Mouse (Mus musculus) common myeloid progenitor, adult 5-6 weeks (primary cell): ENCODE measurements around the gene Cyp1a2. TPM values are rescaled to one million over a fixed set of nuclear protein-coding genes. Genes with fewer than 3 reads are reported as not detected.
"Not testable (repeated sequence)": the region's sequence is repeated elsewhere in the genome, so short reads cannot be mapped to it uniquely, and the experiment has no call there.

Source experiments
- ATAC-seq: replicated peaks from 2 replicates; pipeline ENCODE4 v1.8.0; 2016; ENCODE audit warnings: low read depth, mild to moderate bottlenecking, moderate TSS enrichment, inconsistent platforms; ENCODE audit not compliant: poor library complexity, severe bottlenecking
- total RNA-seq: library from RNA; stranded (forward); fragments of 200-1000, 187-1606 nt; gene quantifications from 2 replicates; pipeline ENCODE4 v1.2.3, GENCODE M21; 2017

The Cyp1a2 gene
- total RNA-seq, result not detected in 2 replicates

GRCm38 (mm10) chr9:57683520-57683919 is at the start of gene Cyp1a2:
Cyp1a2 (minus strand) TSS chr9:57683703.
- no peak for ATAC-seq

- no peak for ATAC-seq
These were observed 44.8 kb upstream of the Cyp1a2 start for GRCm38 (mm10) chr9:57728312-57728711.

DNA sequence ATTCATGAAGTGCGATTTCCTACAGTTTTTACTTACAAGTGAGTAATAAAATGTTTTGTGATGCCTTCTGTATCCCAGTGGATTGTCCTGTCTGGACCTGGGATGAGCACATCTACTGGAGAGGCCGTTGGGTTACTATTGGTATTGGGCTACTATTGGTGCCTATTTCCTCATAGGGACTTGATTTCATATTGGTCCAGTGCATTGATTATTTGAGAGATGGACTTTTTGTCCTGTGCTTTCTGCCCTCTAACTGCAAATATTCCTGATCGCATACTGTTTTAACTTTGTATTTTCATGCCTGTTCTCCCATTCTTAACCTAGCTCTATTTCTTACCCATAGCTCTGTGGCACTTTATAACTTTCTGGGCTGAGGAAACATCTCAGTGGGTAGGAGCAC is 41.2 kb upstream of the Cyp1a2 start:
- no peak for ATAC-seq

DNA sequence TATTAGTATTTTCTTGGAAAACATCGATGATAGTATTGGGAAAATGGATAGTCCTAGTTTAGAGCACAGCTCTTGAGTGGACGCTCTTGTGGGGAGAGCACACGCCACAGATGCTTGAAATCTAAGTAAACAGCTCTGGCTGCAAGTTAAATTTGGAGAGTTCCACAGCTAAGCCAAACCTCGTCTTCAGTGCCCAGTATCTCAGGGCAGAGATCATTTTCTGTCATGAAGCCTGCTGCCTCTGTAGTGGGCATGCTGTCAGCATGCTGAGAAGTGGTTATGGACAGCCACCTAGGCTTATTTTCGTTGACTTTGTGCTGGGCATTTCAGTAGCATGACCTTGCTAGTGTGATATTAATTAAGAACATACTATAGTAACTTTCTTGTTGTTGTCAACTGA is 40.3 kb upstream of the Cyp1a2 start:
- no peak for ATAC-seq

GRCm38 (mm10) chr9:57723315-57723715 is 39.8 kb upstream of the Cyp1a2 start:
- ATAC-seq, result peak; percentile 89

DNA sequence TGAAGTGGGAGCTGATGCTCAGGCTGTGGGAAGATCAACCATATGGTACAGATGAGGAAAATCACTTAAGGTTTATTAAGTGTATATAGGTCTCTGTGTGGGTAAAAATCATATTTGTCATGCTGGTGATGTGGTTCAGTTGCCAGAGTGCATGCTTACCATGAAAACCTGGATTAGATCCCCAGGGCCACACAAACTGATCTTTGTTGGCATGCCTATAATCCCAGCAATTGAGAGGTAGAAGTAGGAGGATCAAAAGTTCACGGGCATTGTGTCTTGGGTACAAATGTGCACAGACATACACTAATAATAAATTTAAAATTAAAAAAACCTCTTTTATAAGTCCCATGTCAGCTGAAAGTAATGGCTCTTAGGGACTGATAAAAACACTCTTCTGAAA is 38.9 kb upstream of the Cyp1a2 start:
- ATAC-seq, result no peak

- no peak for ATAC-seq
These were observed 37.2 kb upstream of the Cyp1a2 start for GRCm38 (mm10) chr9:57720736-57721135.

DNA sequence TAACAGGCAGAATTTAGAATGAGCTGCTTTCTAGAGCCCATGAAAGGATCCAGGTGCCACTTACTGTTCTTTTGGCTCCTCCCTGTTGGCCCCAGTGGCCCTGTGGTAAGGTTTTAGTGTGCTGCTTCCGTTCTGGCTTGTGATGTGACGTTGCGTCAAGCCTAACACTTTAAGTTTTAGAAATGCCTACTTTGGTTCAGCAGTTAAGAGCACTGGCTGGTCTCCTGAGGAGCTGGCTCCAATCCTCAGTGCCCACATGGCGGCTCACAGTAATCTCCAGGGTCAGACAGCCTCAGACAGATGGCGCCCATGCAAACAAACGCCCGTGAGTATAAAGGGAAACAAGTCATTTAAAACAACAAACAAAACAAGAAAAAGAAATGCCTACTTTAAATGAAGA is 34.9 kb upstream of the Cyp1a2 start:
- peak; percentile 46; the same call in 1 of the 2 replicates for ATAC-seq

DNA sequence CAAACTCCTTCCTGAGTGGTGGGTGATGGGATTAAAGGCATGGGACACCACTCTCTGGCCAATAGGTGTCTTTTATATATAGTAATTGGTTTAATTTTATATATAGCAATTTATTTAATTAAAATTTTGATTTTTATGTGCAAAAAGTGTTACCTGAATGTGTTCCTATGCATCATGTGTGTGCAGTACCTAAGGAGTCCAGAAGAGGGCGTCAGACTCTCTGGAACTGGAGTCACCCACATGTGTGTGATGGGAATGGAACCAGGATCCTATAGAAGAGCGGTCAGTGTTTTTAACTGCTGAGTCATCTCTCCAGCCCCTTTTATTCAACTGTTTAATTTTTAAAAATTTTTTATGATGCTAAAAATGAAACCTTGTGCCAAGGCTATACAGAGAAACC is 28.7 kb upstream of the Cyp1a2 start:
- no peak for ATAC-seq

DNA sequence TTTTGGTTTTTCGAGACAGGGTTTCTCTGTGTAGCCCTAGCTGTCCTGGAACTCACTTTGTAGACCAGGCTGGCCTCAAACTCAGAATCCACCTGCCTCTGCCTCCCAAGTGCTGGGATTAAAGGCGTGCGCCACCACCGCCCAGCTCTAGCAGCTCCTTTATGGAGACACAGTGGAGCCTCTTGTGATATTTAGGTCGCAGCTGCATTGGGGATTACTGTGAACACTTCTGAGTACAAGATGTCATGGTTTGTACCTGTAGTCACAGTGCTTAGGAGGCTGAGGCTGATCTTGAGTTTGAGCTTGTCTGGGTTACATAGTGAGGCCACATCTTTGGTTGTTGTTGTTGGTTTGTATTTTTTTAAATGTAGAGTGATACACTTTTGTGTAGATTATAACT is 26.7 kb upstream of the Cyp1a2 start:
- ATAC-seq, result not testable (repeated sequence)

DNA sequence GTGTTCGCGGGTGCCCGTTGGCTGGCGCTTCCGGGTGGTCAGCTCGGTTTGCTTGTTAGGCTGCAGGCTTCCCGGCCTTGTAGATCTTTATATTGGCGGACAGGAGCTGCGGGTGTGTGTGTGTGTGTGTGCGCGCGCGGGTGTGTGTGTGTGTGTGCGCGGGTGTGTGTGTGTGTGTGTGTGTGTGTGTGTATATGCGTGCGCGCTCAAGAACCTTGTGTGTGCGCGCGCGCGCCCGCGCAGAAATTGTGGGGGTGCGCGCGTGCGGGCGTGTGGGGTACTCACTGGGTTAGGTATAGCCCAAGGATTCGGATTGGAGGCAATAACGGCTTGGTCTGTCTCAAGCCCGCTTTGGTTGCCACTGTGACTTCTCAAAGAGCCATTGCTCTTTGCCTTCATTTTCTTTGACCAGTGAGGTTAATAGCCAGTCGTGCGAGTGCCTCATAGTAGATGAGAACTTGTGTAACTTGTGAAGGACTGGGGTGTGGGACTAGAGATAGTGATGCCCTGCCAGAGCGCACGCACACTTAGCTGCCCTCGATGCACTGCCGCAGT is 25.3 kb upstream of the Cyp1a2 start:
- ATAC-seq, result peak; percentile 35

- peak; percentile 95 for ATAC-seq
These were observed 24.7 kb upstream of the Cyp1a2 start, which contains the start of gene Edc3 for GRCm38 (mm10) chr9:57708068-57708719. Edc3 (plus strand) TSS chr9:57708540.

- no peak for ATAC-seq
These were observed 23.0 kb upstream of the Cyp1a2 start for GRCm38 (mm10) chr9:57706496-57706895.

DNA sequence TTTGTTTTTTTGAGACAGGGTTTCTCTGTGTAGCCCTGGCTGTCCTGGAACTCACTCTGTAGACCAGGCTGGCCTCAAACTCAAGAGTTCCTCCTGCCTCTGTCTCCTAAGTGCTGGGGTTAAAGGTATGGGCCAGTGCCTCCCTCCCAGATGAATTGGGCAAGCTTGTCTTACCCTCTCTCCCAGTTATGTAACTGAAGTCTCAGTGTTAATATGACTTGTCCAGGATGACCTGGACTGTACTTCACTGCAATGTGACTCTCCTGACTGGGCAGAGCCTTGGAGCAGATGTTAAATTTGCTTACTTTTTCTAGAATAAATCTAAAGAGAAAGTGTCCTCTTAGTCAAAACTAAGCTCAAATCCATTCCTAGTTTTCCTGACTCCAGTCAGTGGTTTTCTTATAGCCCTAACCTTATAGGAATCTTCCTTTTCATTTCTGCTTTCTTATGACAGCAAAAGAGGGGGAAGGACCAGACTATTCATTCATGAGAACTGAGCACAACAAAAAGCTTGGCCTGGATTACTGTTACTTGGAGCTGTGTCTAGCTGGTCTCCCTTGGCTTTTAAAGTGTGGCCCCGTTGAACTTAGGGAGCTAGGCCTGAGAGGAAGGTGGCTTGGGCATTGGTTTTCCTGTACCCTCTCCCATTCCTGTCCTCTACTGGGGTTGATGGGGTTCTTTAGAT is 15.1 kb upstream of the Cyp1a2 start:
- ATAC-seq, result peak; percentile 53

DNA sequence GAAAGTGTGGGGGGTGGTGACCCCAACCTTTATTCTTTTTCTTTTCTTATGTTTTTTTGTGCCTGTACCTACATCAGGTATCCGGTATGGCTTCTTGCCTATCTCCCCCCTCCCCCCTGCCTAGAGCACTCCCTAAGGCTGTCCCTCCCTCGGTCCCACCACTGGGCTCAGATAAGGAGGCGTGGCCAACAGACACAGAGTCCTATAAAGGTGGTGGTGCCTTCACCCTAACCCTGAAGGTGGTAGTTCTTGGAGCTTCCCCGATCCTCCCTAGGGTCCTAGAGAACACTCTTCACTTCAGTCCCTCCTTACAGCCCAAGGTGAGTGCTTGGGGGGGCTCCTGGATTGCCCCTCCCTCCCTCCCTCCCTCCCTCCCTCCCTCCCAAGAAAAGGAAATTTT is 13.9 kb upstream of the Cyp1a2 start:
- ATAC-seq, result 0 out of 2 replicates have a peak, but pooled peaks have one; percentile 19

- peak; percentile 42; the same call in 1 of the 2 replicates for ATAC-seq
These were observed 13.1 kb upstream of the Cyp1a2 start for GRCm38 (mm10) chr9:57696380-57697285.

DNA sequence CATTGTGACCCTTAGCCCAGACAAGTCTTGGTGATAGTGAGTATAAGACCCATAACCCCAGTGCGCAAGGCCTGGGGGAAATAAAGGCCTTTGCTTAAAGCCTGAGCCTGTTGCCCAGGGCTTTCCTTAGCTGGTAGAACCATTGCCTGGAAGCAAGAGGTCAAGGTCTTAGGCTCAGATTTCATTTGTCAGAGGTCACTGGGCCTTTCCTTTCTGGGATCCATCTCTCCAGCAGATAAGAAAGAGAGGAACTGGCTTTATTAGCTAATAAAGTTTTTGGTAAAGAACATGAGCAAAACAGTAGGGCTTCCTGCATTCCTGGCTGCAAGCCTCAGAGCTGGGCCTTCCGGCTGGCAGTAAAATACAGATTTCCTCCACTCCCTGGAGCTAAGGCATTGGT is 10.6 kb upstream of the Cyp1a2 start:
- ATAC-seq, result no peak

GRCm38 (mm10) chr9:57688606-57689005 is 5.1 kb upstream of the Cyp1a2 start:
- ATAC-seq, result no peak

DNA sequence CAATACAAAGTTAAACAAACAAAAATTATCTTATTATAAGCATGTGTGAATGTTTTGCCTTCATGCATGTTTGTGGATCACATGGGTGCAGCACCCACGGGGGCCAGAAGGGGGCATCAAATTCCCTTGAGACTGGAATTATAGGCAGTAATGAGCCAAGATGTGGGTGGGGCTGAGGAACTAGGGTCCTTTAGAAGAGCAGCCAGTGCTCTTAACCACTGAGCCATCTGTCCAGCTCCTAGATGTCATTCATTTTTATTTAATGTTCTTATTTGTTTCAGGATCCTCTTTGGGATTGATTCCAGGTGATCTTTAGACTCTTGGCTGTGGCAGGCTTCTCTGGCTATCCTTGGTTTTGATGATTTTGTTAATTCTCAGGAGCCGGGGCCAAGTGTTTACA is 4.7 kb upstream of the Cyp1a2 start:
- ATAC-seq, result peak; percentile 52; the same call in 1 of the 2 replicates

GRCm38 (mm10) chr9:57687751-57688150 is 4.2 kb upstream of the Cyp1a2 start, which contains the start of gene Cyp1a1:
Cyp1a1 (plus strand) TSS chr9:57687928.
- ATAC-seq, result no peak
